Mouse (Mus musculus) skeletal muscle tissue, adult 2 months (tissue): ENCODE measurements around the gene Upp2.

Experiments
- DNase-seq: peaks from one replicate; pipeline ENCODE4 v3.0.0-alpha.2; 2012; ENCODE audit warnings: low read depth, low spot score

The Upp2 gene

DNA sequence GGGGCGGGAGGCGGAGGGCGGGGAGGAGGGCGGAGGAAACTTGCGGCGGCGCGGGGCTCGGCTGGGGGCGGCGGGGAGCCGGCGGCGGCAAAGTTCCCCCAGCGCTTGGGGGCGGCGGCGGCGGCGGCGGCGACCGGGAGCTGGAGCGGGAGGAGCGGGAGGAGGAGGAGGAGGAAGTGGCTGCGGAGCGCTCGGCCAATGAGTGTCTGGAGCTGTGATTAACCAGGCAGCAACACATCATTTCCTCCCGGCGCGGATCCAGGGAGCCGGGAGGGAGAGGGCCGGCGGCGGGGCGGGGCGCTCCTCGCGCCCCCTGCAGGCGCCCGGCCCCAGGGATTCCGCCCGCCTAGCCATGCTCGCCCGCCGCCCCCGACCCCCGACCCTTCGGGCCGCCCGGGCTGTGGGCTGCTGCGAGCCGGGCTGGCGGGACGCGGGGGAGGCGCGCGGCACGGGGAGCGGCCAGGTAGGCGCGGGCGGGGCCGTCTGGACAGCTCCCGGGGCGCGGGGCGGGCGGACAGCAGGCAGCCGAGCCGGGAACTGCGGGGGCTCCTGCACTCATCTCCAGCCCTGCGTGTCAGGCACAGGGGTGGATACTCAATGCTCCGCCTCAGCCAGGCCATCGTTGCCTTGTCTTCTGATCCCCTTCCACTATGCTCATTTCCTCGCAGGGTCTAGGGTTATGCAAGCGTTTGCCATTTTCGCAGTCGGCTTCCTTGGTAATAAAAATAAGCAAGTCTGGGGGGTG is at the start of gene Upp2, which contains the start of gene Acvr1:
TSS of gene Upp2 (plus strand) at position 233 of the 745 bp plus-strand sequence.
TSS of gene Acvr1 (minus strand) at position 92 of the 745 bp plus-strand sequence.
- DNase-seq, result peak; percentile 89

DNA sequence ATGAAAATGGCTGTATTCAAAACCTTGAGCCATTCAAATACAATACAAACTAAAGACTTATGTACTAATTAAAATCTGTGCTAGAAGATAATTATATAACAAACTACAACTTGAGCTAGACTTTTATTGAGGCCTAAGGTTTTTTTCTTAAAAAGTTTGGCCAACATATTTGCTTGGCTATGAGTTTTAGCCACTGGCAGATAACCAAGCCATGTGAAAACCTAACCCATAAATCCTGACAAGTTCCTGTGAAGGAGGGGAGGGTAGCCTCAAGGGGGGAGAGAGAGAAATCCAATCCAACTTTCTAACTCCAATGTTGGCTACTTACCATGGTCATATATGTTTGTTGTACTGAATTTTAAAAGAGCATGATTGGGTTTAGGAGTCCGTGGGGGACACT is 48.6 kb upstream of the Upp2 start:
- no peak for DNase-seq

DNA sequence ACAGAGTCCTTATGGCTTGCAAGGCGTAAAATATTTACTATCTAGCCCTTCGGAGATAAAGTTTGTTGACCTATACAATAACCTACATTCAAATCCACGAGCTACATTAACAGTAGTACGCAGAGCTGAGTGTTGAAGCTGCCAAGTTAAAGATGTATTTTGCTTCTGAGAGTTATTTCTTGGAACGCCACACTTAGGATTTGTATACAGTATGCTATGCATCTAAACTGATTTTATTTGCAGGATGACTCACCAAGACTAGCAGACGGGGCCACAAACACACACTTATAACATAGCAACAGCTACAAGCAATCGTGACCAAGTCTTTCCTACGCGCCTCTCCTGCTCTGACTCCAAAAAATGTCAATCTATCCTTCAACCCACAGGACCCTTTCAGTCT is 46.4 kb upstream of the Upp2 start:
- no peak for DNase-seq

DNA sequence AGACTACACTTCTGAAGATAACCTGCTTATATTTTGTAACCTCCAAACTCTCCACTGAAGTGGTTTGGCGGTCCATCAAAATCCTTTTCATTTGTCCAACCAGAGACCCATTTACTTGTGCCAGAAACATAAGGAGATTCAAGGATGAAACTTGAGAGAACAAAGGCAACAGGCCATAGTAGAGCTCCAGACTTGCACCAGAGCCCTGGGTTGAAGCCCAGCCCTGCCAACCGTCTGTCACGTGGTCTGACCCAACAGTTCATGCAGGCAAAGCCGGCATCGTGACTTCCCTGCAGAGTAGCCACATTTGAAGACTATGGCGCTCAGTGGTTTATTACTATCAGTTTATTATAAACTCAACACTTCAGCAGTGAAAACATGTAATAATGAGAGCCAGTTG is 45.5 kb upstream of the Upp2 start:
- DNase-seq, result no peak

DNA sequence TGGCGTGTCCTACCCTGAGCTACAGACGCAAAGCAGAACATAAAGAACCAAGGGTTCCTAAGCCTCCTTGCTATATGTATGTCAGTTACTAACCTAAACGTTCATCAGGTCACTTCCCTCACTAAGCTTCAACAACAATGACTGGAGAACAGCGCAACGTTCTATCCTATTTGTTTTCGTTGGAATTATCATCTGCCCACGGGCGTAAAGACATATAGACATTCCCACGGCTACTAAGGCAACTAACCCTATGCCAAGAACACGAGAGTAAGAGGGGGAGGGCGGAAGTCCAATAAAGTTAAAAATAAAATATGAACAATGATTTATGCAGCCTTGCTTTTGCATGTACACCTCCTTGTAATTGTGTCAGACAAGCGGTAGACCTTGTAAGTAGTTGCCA is 44.0 kb upstream of the Upp2 start:
- DNase-seq, result no peak

DNA sequence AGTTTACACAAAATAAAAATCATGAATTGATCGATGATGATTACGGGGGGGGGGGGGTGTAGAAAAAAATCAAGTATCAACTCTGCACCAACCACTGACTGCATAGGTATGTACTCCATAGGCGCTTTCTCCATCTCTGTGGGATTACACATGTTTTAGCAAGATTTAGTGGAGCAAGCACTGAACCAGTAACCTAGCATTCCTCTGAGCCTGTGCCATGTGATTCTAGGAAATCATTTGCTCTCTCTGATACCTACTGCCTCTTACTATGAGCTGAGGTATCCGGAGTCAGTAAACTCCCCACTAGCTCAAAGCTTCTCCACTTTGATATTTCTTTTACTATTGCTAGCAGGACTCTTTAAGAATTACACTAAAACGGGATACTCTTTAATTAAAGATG is 43.2 kb upstream of the Upp2 start:
- DNase-seq, result no peak

DNA sequence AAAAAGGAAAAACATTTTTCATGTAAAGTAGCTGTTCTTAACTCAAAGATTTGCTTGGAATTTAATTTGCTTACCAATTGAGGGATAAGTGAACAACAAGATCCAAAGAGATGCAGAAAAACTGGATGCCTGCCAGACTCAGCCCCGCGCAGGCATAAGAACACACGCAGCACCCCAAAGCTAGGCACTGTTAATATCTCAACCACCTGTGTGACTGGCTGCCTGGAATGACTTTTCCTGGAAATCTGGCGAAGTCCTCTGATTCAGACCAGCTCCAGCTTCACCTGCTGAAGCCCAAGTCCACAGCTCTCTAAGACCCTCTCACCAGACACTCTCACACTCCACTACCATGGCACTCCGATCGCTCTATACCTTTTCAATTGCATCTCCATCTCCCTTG is 42.7 kb upstream of the Upp2 start:
- no peak for DNase-seq

DNA sequence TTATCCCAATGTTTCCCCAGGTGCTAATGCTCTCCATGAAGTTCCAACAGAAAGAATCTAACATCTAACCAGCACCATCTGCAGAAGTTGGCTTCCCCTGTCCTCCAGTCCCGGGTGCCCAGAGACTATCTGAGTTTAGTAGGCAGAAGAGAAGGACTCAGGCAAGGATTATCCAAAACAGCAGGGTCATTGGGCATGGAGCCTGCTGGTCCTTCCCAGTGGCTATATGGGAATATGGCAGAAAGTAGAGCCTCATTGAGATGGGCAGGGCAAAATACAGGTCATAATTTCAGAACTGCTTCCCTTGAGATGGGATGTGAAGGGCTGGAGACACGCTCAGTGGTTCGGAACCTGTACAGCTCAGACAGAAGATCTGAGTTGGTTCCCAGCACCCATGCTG is 39.3 kb upstream of the Upp2 start:
- DNase-seq, result no peak

DNA sequence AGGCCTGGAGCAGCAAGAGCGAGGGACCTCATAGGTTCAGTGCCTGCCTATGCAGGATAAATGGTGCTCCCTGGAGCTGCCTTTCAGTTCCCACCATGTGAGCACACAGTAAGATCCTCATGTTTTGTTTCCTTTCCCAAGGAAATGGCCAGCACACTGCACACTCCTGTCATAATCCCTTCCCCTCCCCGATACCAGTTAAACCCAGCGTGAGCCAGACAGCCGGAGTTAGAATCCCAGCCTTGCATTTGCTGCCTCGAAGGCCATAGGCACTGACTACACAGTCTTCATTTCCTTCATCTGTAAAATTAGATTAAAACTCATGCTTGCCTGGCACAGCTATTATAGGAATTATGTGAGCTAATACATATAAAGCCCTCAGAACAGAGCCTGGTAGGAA is 37.7 kb upstream of the Upp2 start:
- DNase-seq, result no peak

DNA sequence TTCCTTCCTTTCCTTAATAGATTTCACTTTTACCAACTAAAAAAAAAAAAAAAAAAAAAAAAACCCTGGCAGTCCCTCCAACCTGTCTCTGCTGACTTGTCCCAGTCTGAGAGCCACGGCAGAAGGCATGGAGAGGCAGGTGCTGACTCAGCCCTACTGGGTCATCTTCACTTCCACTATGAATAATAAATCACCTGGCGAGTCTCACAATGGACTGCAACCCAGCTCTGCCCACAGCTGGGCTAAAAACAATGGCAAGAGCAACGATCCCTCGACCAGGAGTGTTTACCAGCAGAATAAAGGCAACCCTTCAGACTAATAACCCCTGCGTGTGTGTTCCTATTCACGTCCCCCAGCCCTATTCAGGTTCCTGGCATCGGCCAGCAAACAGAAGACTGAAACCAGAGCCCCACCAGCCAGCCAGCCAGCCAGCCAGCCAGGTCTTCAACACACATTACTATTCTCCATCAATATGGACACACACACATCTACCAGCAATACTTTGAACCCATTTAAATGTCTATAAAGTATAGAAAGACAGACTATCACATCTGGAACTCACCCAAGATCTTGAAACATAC is 37.1 kb upstream of the Upp2 start:
- DNase-seq, result no peak

DNA sequence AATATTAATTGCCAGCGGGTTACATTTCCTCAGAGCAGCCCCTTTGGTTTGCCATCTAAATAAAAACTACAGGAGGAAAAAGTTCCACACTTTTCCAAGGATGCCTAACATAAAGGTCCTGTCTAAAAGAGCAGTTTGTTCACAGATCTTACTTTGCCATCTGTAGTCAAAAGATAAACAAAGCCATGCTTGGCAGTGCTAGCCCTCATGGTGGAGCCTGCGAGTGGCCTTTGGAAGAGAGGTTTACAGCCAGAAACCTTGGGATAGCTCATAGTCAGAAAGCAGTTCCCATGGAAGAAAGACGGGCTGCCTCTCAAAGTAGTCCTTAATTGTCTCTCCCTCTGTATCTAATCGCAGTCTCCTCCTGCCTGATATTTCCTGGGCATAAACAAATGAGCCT is 36.6 kb upstream of the Upp2 start:
- DNase-seq, result no peak

DNA sequence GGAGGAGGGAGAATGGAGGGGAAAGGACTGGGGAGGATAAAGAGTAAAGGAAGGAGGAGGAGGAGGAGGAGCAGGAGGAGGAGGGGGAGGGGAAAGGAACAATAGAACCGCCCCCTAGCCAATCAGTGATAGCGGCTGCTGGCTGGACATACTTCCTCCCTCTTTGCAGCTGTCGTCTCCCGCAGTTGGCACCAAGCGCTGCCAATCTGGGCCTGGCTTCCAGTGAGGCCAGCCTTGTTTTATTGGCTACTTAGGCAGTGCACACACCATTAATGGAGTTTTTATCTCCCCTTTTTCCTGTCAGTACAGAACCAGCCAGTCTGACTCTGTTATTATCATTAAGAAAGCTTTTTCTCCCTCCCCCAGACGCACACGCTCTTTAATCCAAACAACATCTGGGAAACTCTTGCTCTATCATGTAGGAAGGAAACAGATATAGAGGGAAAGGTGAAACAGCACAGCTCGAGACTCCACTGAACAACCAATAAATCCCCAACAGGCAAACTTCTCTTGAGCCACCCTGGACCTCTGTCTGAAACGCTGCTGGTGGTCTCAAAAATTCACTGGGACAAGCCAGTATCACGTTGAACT is 34.7 kb upstream of the Upp2 start:
- peak; percentile 88 for DNase-seq

DNA sequence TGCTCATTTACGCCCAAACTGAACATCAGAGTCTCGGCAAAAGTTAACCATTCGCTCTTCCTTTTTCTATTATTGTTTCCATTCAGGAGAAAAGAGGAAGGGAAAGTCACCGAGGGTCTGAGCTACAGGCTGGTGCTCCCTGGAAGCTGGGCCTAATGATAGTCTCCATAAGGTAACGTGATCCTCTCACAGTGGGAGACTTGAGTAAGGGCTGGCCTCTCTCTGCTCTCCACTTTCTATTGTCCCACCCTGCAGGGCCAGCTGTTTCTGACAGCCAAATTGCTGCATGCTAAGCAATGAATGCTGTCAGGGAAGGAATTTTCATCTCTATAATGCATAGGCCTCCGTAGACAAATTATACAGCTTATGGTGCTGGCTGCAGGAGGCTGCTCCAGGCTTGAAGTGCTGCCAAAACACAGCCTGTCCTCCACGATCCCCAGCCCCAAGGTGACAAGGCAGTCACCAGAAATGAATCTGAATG is 33.5 kb upstream of the Upp2 start:
- no peak for DNase-seq

DNA sequence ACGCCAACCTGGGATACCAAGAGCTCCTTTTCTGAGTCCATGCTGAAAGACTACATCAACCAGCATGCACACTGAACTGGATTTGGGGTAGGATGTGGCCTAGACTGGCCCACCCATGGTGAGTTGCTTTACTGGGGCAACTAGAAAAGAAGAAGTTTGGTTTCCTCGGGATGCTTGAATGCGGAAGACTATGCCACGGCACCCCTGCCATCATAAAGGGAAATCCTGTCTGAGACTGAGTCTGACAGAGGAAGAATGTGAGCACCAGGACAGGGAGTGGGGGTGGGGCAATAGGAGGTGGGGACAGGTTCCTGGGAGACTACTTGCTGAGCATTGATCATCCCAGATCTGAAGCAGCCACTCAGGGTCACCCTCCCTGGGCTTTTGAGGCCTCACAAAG is 32.7 kb upstream of the Upp2 start:
- DNase-seq, result no peak

DNA sequence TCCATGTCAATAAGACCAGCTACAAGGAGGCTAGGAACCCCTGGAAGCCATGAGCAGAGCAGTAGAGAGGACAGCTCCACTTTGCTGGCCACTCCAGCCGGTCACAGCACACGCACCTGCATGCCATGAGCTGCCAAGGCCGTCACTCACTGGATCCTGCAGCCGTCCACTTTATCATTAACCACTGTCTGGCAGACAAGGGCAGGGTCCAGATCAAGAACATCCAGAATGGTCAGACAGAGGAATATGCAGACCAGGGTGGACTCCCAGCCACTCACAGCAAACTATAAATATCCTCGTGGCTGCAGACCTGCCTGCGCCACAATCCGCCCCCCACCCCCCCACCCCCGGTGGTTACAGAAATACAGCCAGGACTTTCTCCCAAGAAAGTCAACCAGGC is 31.9 kb upstream of the Upp2 start:
- no peak for DNase-seq

DNA sequence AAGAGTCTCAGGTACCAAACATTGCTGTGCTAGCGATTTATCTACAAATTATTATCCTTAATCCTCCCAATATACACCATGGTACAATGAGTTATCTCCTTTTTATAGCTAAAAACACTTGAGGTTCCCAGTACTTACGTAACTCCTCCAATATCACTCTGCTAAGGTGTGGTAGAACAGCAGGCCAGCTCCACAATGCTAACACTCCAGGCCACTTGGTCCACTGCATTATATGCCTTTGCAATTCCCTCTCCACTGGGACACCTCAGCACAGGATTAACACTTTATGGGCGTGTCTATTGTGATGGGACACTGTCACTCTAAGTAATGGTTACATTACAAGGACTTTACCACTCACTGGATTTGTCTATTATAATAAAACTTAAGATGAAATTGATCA is 30.3 kb upstream of the Upp2 start:
- DNase-seq, result no peak

DNA sequence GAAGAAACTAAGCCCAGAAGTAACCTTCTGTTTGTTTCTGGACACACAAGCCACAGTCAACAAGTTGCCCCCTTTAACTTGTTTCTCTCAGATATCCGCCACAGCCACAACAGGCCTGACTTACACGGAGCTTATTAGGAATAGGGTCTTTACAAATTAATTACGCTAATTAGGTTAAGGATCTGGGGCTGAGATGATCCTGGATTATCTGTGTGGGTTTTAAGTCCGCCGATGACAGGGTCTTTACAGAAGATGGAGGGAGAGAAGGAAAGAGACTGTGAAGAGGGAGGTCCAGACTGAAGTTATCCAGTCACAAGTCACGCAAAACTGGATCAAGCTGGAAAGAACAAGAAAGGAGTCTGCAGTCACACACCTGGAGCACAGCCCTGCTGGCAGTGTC is 28.9 kb upstream of the Upp2 start:
- DNase-seq, result no peak

DNA sequence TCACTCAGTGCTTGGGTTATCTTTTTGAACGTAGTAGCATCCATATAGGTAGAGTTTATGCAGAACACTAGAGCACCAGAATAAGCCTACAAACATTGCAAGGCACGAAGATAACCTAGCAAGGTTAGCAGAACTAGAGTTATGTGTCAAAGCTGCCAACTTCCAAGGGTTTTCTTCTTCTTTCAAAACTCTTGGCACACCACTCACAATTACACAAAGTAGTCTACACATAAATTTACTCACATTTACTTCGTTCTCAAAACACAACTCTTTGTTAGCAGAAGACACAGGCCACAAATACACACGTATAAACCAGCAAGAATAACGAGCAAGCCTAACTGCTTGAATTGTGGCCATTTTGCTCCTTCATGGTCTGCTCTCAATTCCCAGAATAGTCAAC is 23.8 kb upstream of the Upp2 start:
- DNase-seq, result no peak

DNA sequence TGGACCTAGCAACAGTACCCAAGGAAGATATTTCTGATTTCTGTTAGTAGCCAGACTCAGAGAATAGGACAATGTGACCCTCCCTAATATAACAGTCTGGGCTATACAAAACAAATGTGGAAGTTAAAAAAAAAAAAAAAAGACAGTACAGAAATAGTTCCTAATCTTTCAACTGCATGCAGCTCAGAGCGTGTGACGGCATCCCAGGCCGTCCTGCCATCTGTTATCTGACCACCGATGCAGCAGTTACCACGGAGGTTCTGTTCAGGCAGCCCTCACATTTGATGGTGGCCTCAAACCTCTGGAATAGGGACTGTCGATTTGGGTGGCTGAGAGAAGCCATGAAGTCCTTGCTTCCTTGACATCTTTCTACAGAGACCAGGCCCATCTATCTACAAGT is 22.7 kb upstream of the Upp2 start:
- DNase-seq, result no peak

DNA sequence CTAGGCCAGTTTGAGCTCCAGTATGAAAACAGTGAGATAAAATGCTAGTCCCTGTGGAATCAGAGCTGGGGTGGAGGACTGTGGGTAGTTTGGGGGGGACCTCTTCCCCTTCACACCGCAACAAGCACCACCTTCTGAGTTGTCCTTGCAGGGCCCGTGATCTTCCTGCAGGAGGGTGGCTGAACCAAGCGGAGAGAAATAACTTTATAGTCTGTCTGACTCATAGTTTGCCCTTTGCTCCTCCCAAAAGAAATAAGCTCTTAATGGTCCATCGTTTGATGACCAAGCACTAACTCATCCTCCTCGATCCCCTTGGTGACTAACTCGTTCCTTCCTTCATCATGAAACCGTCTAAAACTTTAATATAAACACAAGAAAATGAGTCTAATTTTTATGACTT is 20.8 kb upstream of the Upp2 start:
- no peak for DNase-seq

DNA sequence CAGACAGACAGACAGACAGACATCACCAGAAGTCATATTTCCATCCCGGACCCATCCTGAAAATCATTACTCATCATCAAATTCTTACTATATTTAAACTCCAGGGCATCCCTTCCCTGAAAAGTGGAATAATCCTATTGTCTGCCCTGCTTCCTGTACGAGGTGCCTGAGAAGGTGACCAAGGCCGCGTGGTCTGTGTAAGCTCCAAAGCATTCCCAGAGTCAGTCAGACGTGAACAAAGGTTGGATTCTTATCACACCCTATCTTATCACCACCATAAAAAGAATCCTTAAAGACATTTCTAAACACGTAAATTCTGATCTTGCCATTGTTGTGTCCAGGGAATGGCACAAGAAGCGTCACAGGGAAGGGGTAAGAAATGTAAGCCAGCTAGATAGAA is 18.2 kb upstream of the Upp2 start:
- no peak for DNase-seq

DNA sequence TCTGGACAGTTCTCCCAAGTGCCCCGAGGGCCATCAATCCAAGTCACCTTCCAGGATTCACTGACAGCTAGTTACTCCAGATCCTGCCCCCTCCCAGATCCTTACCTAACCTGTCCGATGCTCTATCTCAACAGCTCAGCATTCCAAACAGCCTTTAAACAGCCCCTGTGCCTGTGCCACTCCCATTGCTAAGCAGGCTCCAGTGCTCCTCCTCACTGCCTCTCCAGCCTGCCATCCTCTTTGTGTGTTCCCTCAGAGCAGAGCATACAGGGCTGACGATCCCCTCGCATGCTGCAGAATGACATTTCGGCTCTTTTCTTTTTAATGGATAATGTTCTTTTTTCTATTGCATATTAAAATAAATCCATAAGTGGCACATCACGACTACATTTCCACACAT is 17.1 kb upstream of the Upp2 start:
- DNase-seq, result no peak

DNA sequence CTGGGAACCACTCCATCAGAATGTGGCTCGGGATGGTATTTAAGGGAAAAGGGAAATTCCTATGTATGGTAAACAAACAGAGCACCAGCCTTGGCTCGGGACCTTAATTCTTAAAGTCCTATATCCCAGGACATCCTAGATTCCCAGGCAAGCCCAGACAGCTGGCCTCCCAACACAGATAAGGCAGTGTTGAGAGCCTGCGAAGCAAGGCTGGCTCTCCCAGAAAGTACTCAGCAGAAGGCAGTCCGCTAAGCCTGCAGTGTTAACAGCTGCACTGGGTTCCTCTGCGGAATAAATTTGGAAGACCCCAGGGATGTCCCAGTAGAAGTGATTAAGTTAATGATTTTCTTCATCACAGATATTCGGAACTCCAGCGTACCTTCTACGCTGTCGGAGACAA is 16.6 kb upstream of the Upp2 start:
- no peak for DNase-seq
